Mouse (Mus musculus) ovary, adult 18-20 months (tissue): ENCODE measurements around the gene Rgs6.

Experiments
- DNase-seq: peaks from one replicate; pipeline ENCODE4 v3.0.0; 2022; ENCODE audit warnings: low spot score, mixed read lengths

Rgs6 gene

GRCm38 (mm10) chr12:82647876-82648275 is 59.8 kb downstream of the Rgs6 start:
- DNase-seq = no peak

GRCm38 (mm10) chr12:82649991-82650390 is 61.9 kb downstream of the Rgs6 start:
- DNase-seq = no peak

- no peak for DNase-seq
Observed at GRCm38 (mm10) chr12:82664598-82664997, 76.5 kb downstream of the Rgs6 start.

GRCm38 (mm10) chr12:82667441-82667840 is 79.3 kb downstream of the Rgs6 start:
- no peak for DNase-seq

GRCm38 (mm10) chr12:82670201-82670737 is 82.2 kb downstream of the Rgs6 start:
- no peak for DNase-seq

- no peak for DNase-seq
Observed at GRCm38 (mm10) chr12:82671591-82671990, 83.5 kb downstream of the Rgs6 start.

- DNase-seq = no peak
Observed at GRCm38 (mm10) chr12:82675137-82675536, 87.0 kb downstream of the Rgs6 start.

- no peak for DNase-seq
Observed at GRCm38 (mm10) chr12:82687015-82687414, 98.9 kb downstream of the Rgs6 start.

GRCm38 (mm10) chr12:82698886-82699527 is 110.9 kb downstream of the Rgs6 start:
- no peak for DNase-seq

GRCm38 (mm10) chr12:82699528-82699905 is 111.4 kb downstream of the Rgs6 start:
- DNase-seq = no peak

GRCm38 (mm10) chr12:82700241-82700640 is 112.1 kb downstream of the Rgs6 start:
- no peak for DNase-seq

- DNase-seq = no peak
Observed at GRCm38 (mm10) chr12:82700840-82701239, 112.7 kb downstream of the Rgs6 start.

- DNase-seq = no peak
Observed at GRCm38 (mm10) chr12:82701359-82701758, 113.3 kb downstream of the Rgs6 start.

- no peak for DNase-seq
Observed at GRCm38 (mm10) chr12:82710376-82710775, 122.3 kb downstream of the Rgs6 start.

- DNase-seq = no peak
Observed at GRCm38 (mm10) chr12:82714284-82714683, 126.2 kb downstream of the Rgs6 start.

- no peak for DNase-seq
Observed at GRCm38 (mm10) chr12:82723017-82723540, 135.0 kb downstream of the Rgs6 start.

GRCm38 (mm10) chr12:82726255-82726654 is 138.2 kb downstream of the Rgs6 start:
- DNase-seq = no peak

GRCm38 (mm10) chr12:82731587-82731986 is 143.5 kb downstream of the Rgs6 start:
- no peak for DNase-seq

GRCm38 (mm10) chr12:82742955-82743354 is 154.9 kb downstream of the Rgs6 start:
- DNase-seq = no peak

- DNase-seq = no peak
Observed at GRCm38 (mm10) chr12:82744026-82744425, 155.9 kb downstream of the Rgs6 start.

GRCm38 (mm10) chr12:82744826-82745225 is 156.7 kb downstream of the Rgs6 start:
- DNase-seq = no peak

GRCm38 (mm10) chr12:82747099-82747498 is 159.0 kb downstream of the Rgs6 start:
- no peak for DNase-seq

GRCm38 (mm10) chr12:82751846-82752245 is 163.8 kb downstream of the Rgs6 start:
- DNase-seq = no peak

GRCm38 (mm10) chr12:82754501-82754900 is 166.4 kb downstream of the Rgs6 start:
- DNase-seq = no peak
